Mouse (Mus musculus): Measurements from ENCODE around the gene Rassf3. TPM values are rescaled to one million over a fixed set of nuclear protein-coding genes. Genes with fewer than 3 reads are reported as not detected.

Gene Rassf3
- total RNA-seq, 2 experiments from 2014 or later: 29.2 to 47.3 TPM

GRCm38 (mm10) chr10:121429981-121430682 is 46.0 kb downstream of the Rassf3 start:
- H3K4me3 ChIP-seq: peak overlapping the region; percentile 64
- DNase-seq: peak; percentile 40
- intact Hi-C loops (cut with DNase I): loop anchor here (5.0 kb wide), 1 partner anchor 42 kb away; no protein-coding TSS in a partner anchor
- peak overlapping the region; percentile 86 for H3K27ac ChIP-seq
- no peak for TF ChIP-seq CTCF (IDR thresholded peaks at IDR 0.05)

- intact Hi-C loops (cut with DNase I): loop anchor here (5.0 kb wide), 1 partner anchor 43 kb away; no protein-coding TSS in a partner anchor
Observed at GRCm38 (mm10) chr10:121429581-121429980, 46.6 kb downstream of the Rassf3 start.

DNA sequence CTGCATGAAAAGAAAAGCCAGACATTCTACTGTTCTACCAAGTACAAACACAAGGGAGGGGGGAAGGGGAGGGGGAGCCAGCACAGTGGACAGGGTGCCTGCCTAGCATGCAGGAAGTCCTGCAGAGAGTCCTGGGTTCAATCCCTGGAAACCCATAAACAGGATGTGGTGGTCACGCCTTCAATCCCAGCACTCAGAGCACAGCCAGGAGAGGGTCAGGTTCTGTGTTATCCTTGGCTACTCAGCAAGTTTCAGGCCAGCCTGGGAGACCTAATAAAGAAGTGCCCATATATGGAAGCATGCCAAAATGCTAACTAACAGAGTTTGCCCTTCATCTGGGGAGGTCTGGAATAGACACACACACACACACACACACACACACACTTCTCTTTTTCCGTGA is 47.1 kb downstream of the Rassf3 start:
- no peak for TF ChIP-seq CTCF (IDR thresholded peaks at IDR 0.05)
- DNase-seq: peak; percentile 44
- intact Hi-C loops (cut with DNase I): loop anchor here (5.0 kb wide), 1 partner anchor 43 kb away; no protein-coding TSS in a partner anchor
- Histone ChIP-seq H3K27ac (peak overlapping the region; percentile 86), H3K4me3 (peak overlapping the region; percentile 64)

More at GRCm38 (mm10) chr10:121429581-121429980, 46.6 kb downstream of the Rassf3 start:
- TF ChIP-seq CTCF (IDR thresholded peaks at IDR 0.05): no peak
- H3K27ac ChIP-seq: peak overlapping the region; percentile 86
- DNase-seq: no peak
- peak overlapping the region; percentile 64 for H3K4me3 ChIP-seq

GRCm38 (mm10) chr10:121428011-121428711 is 48.0 kb downstream of the Rassf3 start:
- intact Hi-C loops (cut with DNase I): loop anchor here (5.0 kb wide), 1 partner anchor 44 kb away; no protein-coding TSS in a partner anchor
- DNase-seq: peak; percentile 53
- no peak for TF ChIP-seq CTCF (IDR thresholded peaks at IDR 0.05)
- peak overlapping the region; percentile 64 for H3K4me3 ChIP-seq
- peak overlapping the region; percentile 86 for H3K27ac ChIP-seq

GRCm38 (mm10) chr10:121427136-121427535 is 49.0 kb downstream of the Rassf3 start:
- DNase-seq: no peak
- Histone ChIP-seq H3K4me3 (peak overlapping the region; percentile 64), H3K27ac (peak overlapping the region; percentile 86)
- peak; percentile 59 for TF ChIP-seq CTCF (IDR thresholded peaks at IDR 0.05)
- intact Hi-C loops (cut with DNase I): loop anchor here (5.0 kb wide), 1 partner anchor 45 kb away; no protein-coding TSS in a partner anchor

DNA sequence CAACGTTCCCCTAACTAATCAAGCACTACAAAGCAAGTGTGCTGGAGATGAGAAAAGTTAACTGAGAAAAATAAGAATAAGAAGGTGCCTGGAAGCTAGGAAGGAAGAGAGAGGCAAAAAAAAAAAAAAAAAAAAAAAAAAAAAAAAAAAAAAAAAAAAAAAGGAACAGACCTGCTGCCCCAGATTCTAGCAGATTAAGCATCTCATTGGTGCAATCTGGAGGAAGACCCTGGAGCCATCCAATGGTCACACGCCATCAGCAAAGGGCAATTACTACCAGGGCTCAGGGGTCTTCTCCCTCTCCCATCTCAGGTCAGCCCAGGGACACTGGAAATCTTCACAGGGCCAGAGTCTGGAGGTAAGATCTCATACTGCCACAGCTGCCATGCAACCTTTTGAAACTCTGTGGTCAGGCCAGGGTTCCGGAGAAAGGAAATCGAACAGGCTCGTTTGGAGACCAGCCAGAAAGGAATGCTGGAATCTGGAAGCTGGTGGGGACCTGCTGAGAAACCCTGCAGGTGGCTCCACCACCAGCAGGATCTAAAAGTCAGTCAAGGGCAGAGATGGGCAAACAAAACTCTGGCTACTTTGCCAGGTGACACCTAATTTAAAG is 49.6 kb downstream of the Rassf3 start:
- H3K4me3 ChIP-seq: 0 out of 2 replicates have a peak overlapping the region, but pooled peaks have one; percentile 9
- no peak for DNase-seq
- H3K27ac ChIP-seq: peak overlapping the region; percentile 86
- intact Hi-C loops (cut with DNase I): loop anchor here (5.0 kb wide), 1 partner anchor 46 kb away; no protein-coding TSS in a partner anchor
- no peak for TF ChIP-seq CTCF (IDR thresholded peaks at IDR 0.05)

- Histone ChIP-seq H3K4me3 (no peak overlapping the region), H3K27ac (peak overlapping the region; percentile 86)
- DNase-seq: peak; percentile 49
- intact Hi-C loops (cut with DNase I): loop anchor here (5.0 kb wide), 1 partner anchor 47 kb away; no protein-coding TSS in a partner anchor
- no peak for TF ChIP-seq CTCF (IDR thresholded peaks at IDR 0.05)
Observed at GRCm38 (mm10) chr10:121425506-121426025, 50.6 kb downstream of the Rassf3 start.

DNA sequence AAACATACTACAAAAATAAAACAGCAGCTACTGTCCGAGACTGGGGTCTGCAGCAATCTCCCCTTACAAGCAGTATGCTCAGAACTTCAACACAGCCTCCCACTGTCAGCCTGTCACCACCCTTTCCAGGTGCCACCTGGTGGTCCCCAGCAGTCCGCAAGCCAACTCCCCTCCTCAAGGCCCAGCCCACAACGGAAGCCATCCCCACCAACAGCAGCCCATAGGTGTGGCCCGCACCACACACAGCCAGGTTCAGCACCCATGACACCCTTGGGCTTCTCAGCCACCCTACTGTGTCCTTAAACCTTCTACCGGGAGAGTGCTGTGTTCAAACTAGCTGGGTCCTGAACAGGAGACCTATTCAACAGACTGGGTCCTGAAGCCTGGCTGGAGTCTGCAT is 51.1 kb downstream of the Rassf3 start:
- Histone ChIP-seq H3K4me3 (no peak overlapping the region), H3K27ac (peak overlapping the region; percentile 86)
- TF ChIP-seq CTCF (IDR thresholded peaks at IDR 0.05): no peak
- DNase-seq: no peak
- intact Hi-C loops (cut with DNase I): loop anchor here (5.0 kb wide), 1 partner anchor 47 kb away; no protein-coding TSS in a partner anchor

- 0 out of 2 replicates have a peak overlapping the region, but pooled peaks have one; percentile 44 for H3K27ac ChIP-seq
- no peak overlapping the region for H3K4me3 ChIP-seq
- intact Hi-C loops (cut with DNase I): no loop called here
- TF ChIP-seq CTCF (IDR thresholded peaks at IDR 0.05): no peak
- no peak for DNase-seq
Observed at GRCm38 (mm10) chr10:121424455-121424854, 51.7 kb downstream of the Rassf3 start.

GRCm38 (mm10) chr10:121423541-121424349 is 52.4 kb downstream of the Rassf3 start:
- Histone ChIP-seq H3K4me3 (no peak overlapping the region), H3K27ac (peak overlapping the region; percentile 44)
- TF ChIP-seq CTCF (IDR thresholded peaks at IDR 0.05): no peak
- intact Hi-C loops (cut with DNase I): no loop called here
- no peak for DNase-seq

DNA sequence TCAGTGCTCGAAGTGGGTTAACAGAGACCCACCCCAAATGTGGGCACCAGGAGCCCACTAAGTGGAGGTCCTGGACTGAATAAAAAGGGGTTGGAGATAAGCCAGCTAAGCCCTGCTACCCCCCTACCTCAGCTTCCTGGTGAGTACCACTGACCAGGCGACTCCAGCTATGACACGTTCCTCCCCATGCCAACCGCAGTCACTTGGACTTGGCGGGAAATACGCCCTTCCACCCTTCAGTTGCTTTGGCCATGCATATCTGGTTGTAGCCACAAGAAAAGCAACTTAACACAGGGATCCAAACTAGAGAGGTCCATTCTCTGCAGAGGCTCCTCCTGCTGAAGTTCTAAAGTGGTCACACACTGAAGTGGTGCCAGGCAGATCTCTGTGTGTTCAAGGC is 53.9 kb downstream of the Rassf3 start:
- Histone ChIP-seq H3K27ac (peak overlapping the region; percentile 82), H3K4me3 (no peak overlapping the region)
- no peak for TF ChIP-seq CTCF (IDR thresholded peaks at IDR 0.05)
- no peak for DNase-seq
- intact Hi-C loops (cut with DNase I): no loop called here
